Mouse (Mus musculus) kidney, embryonic 14.5 days (tissue): Measurements from ENCODE around the gene Scn4a. TPM values are rescaled to one million over a fixed set of nuclear protein-coding genes. Genes with fewer than 3 reads are reported as not detected.
A peak's percentile ranks its signal among the peaks of the same experiment; 100 is the strongest.

ENCODE experiments used
- ATAC-seq: fragments of 200-750 bp; cut with Nextera tagmentation; 2 replicates; pipeline ENCODE4 v1.8.0; 2017; ENCODE audit warnings: moderate number of reproducible peaks, mild to moderate bottlenecking, moderate TSS enrichment, moderate library complexity; ENCODE audit not compliant: low FRiP score, low TSS enrichment
- H3K27ac ChIP-seq: fragments of 300-500 bp; sonication (generic); 2 replicates; pipeline ENCODE4 v1.5.1; 2014; ENCODE audit warnings: low read depth, mild to moderate bottlenecking, low read length, moderate library complexity, mixed read lengths
- H3K27me3 ChIP-seq: fragments of 300-500 bp; sonication (generic); 2 replicates; pipeline ENCODE4 v1.6.1; 2014; ENCODE audit warnings: mild to moderate bottlenecking, low read length; ENCODE audit not compliant: control insufficient read depth, insufficient read depth
- H3K36me3 ChIP-seq: fragments of 300-500 bp; sonication (generic); 2 replicates; pipeline ENCODE4 v1.6.1; 2014; ENCODE audit warnings: low read length, mixed read lengths; ENCODE audit not compliant: control insufficient read depth, insufficient read depth
- H3K4me1 ChIP-seq: fragments of 300-500 bp; sonication (generic); 2 replicates; pipeline ENCODE4 v1.6.1; 2014; ENCODE audit warnings: low read length, mixed read lengths; ENCODE audit not compliant: control insufficient read depth, insufficient read depth
- H3K4me2 ChIP-seq: fragments of 300-500 bp; sonication (generic); replicated peaks from 2 replicates; pipeline ENCODE4 v1.6.1; 2014; ENCODE audit warnings: low read depth, mild to moderate bottlenecking, low read length
- H3K4me3 ChIP-seq: fragments of 300-500 bp; sonication (generic); 2 replicates; pipeline ENCODE4 v1.5.1; 2014; ENCODE audit warnings: mild to moderate bottlenecking, low read length
- H3K9ac ChIP-seq: fragments of 300-500 bp; sonication (generic); 2 replicates; pipeline ENCODE4 v1.6.1; 2014; ENCODE audit warnings: low read depth, mild to moderate bottlenecking, low read length, moderate library complexity
- H3K9me3 ChIP-seq: fragments of 300-500 bp; sonication (generic); 2 replicates; pipeline ENCODE4 v1.6.1; 2016; ENCODE audit warnings: low read length; ENCODE audit not compliant: control insufficient read depth
- WGBS: fragments of 180-500 bp; shearing (Covaris S2); extraction: QIAGEN DNeasy Blood & Tissue Kit; methylation state at CpG from one replicate; pipeline ENCODE4 v1.1.7; 2014; 5-methylcytosine and 5-hydroxymethylcytosine counted together
- polyA plus RNA-seq: library from polyadenylated mRNA; unstranded; fragments of >200 nt; fragmentation: Nextera tagmentation; extraction: Ambion mirVana; gene quantifications from 2 replicates; pipeline ENCODE4 v1.2.1, GENCODE M21; 2014

The Scn4a gene
- polyA plus RNA-seq, 1 experiment from 2014 or later, result 0.35 TPM

- Histone ChIP-seq H3K4me2 (peak overlapping the region; percentile 9), H3K27ac (peak overlapping the region; percentile 44; the same call in 1 of the 2 replicates), H3K4me3 (no peak overlapping the region; the same call in 1 of the 2 replicates), H3K27me3 (no peaks in the 10 kb centered on the region), H3K9ac (0 out of 2 replicates have a peak overlapping the region, but pooled peaks have one; percentile 32), H3K4me1 (peaks cover 35% of the 10 kb centered on the region), H3K36me3 (peaks cover 39% of the 10 kb centered on the region), H3K9me3 (no peaks in the 10 kb centered on the region)
- 17% methylated on average over 3 of the region's 3 CpGs for WGBS
- no peak for ATAC-seq
Measured at GRCm38 (mm10) chr11:106269060-106269431, 84.0 kb downstream of the Scn4a start.

Other genes starting within 250 kb of the Scn4a start
- gene Gm10840, start 192.4 kb downstream of the Scn4a start, polyA plus RNA-seq, result not detected in 2 replicates
- 216 and 266 TPM in 2 replicates for gene Limd2, start 192.4 kb downstream of the Scn4a start, polyA plus RNA-seq
- 29.1 and 33.5 TPM in 2 replicates for gene Strada, start 151.1 kb downstream of the Scn4a start, polyA plus RNA-seq
- 39.3 and 60.3 TPM in 2 replicates for gene Ccdc47, start 136.9 kb downstream of the Scn4a start, polyA plus RNA-seq
- 43.1 and 71.8 TPM in 2 replicates for gene Ddx42, start 136.4 kb downstream of the Scn4a start, polyA plus RNA-seq
- gene Ftsj3, start 97.2 kb downstream of the Scn4a start, polyA plus RNA-seq, result 39.1 and 72.1 TPM in 2 replicates
- gene Psmc5, start 97.1 kb downstream of the Scn4a start, polyA plus RNA-seq, result 303 and 334 TPM in 2 replicates
- gene Smarcd2, start 80.3 kb downstream of the Scn4a start, polyA plus RNA-seq, result 54.9 and 78.6 TPM in 2 replicates
- gene Tcam1, start 76.6 kb downstream of the Scn4a start, polyA plus RNA-seq, result 0.81 and 1.2 TPM in 2 replicates
- gene Gh, start 51.4 kb downstream of the Scn4a start, polyA plus RNA-seq, result not detected in 2 replicates
- gene Cd79b, start 38.5 kb downstream of the Scn4a start, polyA plus RNA-seq, result 7.3 and 7.4 TPM in 2 replicates
- 0.46 and 0.49 TPM in 2 replicates for gene Prr29, start 12.2 kb upstream of the Scn4a start, polyA plus RNA-seq
- 65.4 and 76.2 TPM in 2 replicates for gene Icam2, start 34.8 kb upstream of the Scn4a start, polyA plus RNA-seq
- 4.0 and 9.0 TPM in 2 replicates for gene Ern1, start 134.6 kb upstream of the Scn4a start, polyA plus RNA-seq